Mouse (Mus musculus) stomach, postnatal 0 days (tissue): ENCODE results near the gene Coa7. TPM values are rescaled to one million over a fixed set of nuclear protein-coding genes. Genes with fewer than 3 reads are reported as not detected.

ENCODE experiments used
- ATAC-seq: fragments of 200-750 bp; cut with Nextera tagmentation; 2 replicates; pipeline ENCODE4 v1.8.0; 2017; ENCODE audit not compliant: low FRiP score, low TSS enrichment
- DNase-seq: peaks from one replicate; pipeline ENCODE4 v3.0.0-alpha.2; 2016; ENCODE audit warnings: low spot score
- H3K27ac ChIP-seq: fragments of 300-500 bp; sonication (generic); replicated peaks from 2 replicates; pipeline ENCODE4 v1.5.1; 2014; ENCODE audit warnings: mild to moderate bottlenecking, control low read depth
- H3K27me3 ChIP-seq: fragments of 300-500 bp; sonication (generic); 2 replicates; pipeline ENCODE4 v1.6.1; 2014; ENCODE audit warnings: low read length; ENCODE audit not compliant: control insufficient read depth, insufficient read depth
- H3K36me3 ChIP-seq: fragments of 300-500 bp; sonication (generic); 2 replicates; pipeline ENCODE4 v1.6.1; 2014; ENCODE audit warnings: low read length, mixed read lengths; ENCODE audit not compliant: control insufficient read depth, insufficient read depth
- H3K4me1 ChIP-seq: fragments of 300-500 bp; sonication (generic); replicated peaks from 2 replicates; pipeline ENCODE4 v1.6.1; 2014; ENCODE audit warnings: antibody characterized with exemption; ENCODE audit not compliant: control insufficient read depth, insufficient read depth
- H3K4me2 ChIP-seq: fragments of 300-500 bp; sonication (generic); replicated peaks from 2 replicates; pipeline ENCODE4 v1.6.1; 2014; ENCODE audit warnings: low read depth, mild to moderate bottlenecking, control low read depth, moderate library complexity
- H3K4me3 ChIP-seq: fragments of 300-500 bp; sonication (generic); 2 replicates; pipeline ENCODE4 v1.5.1; 2014; ENCODE audit warnings: low read depth, low read length, control low read depth
- H3K9ac ChIP-seq: fragments of 300-500 bp; sonication (generic); 2 replicates; pipeline ENCODE4 v1.6.1; 2014; ENCODE audit warnings: mild to moderate bottlenecking, low read length, control low read depth, mixed read lengths
- H3K9me3 ChIP-seq: fragments of 300-500 bp; sonication (generic); 2 replicates; pipeline ENCODE4 v1.6.1; 2016; ENCODE audit warnings: low read length; ENCODE audit not compliant: control insufficient read depth
- CTCF ChIP-seq: IDR thresholded peaks from 2 replicates; pipeline ENCODE4 v1.5.1; 2016; ENCODE audit warnings: antibody characterized with exemption, low read depth, mild to moderate bottlenecking, moderate library complexity
- EP300 ChIP-seq: optimal IDR thresholded peaks from 2 replicates; pipeline ENCODE3; 2016; ENCODE audit warnings: antibody characterized with exemption
- WGBS: fragments of 180-500 bp; shearing (Covaris S2); extraction: QIAGEN DNeasy Blood & Tissue Kit; methylation state at CpG from one replicate; pipeline ENCODE4 v1.1.7; 2014; 5-methylcytosine and 5-hydroxymethylcytosine counted together
- polyA plus RNA-seq: library from polyadenylated mRNA; unstranded; fragments of >200 nt; fragmentation: Nextera tagmentation; extraction: Ambion mirVana; gene quantifications from 2 replicates; pipeline ENCODE4 v1.2.1, GENCODE M21; 2015

Coa7 gene
- polyA plus RNA-seq, 1 experiment from 2014 or later = 59.3 TPM

GRCm38 (mm10) chr4:108380146-108380545 lies 52.2 kb downstream of the Coa7 start:
- no peak overlapping the region for H3K4me2 ChIP-seq
- H3K27me3 ChIP-seq = no peaks in the 10 kb centered on the region
- ATAC-seq (no peak), DNase-seq (no peak)
- no peaks in the 10 kb centered on the region; the same call in 1 of the 2 replicates for H3K4me1 ChIP-seq
- H3K9ac ChIP-seq = no peak overlapping the region
- TF ChIP-seq CTCF (no peak), EP300 (no peak)
- no peaks in the 10 kb centered on the region for H3K36me3 ChIP-seq
- WGBS = 17% methylated on average over 1 of the region's 1 CpGs
- H3K4me3 ChIP-seq = no peak overlapping the region
- no peaks in the 10 kb centered on the region for H3K9me3 ChIP-seq
- no peak overlapping the region for H3K27ac ChIP-seq

- TF ChIP-seq EP300 = no peak
- peak; percentile 36; the same call in 1 of the 2 replicates for TF ChIP-seq CTCF
- peak within 1 kb of the TSS; percentile 70 for H3K4me2 ChIP-seq
- H3K36me3 ChIP-seq = no peaks in the 10 kb centered on the region
- H3K27me3 ChIP-seq = no peaks in the 10 kb centered on the region
- peak within 1 kb of the TSS; percentile 53 for H3K9ac ChIP-seq
- H3K27ac ChIP-seq = no peak within 1 kb of the TSS
- peak; percentile 33 for DNase-seq
- H3K4me3 ChIP-seq = peak within 1 kb of the TSS; percentile 37
- H3K4me1 ChIP-seq = no peaks in the 10 kb centered on the region; the same call in 1 of the 2 replicates
- H3K9me3 ChIP-seq = no peaks in the 10 kb centered on the region
- 5% methylated on average over 53 of the region's 55 CpGs for WGBS
- no peak for ATAC-seq
Observed at GRCm38 (mm10) chr4:108383183-108383714, 55.3 kb downstream of the Coa7 start, which contains the start of gene Shisal2a. Shisal2a (minus strand) TSS chr4:108383349.

GRCm38 (mm10) chr4:108386087-108386486 lies 58.1 kb downstream of the Coa7 start:
- no peak for TF ChIP-seq EP300
- TF ChIP-seq CTCF = no peak
- no peak for ATAC-seq

GRCm38 (mm10) chr4:108387106-108387505 lies 59.2 kb downstream of the Coa7 start:
- Histone ChIP-seq H3K4me1 (no peaks in the 10 kb centered on the region; the same call in 1 of the 2 replicates), H3K9me3 (no peaks in the 10 kb centered on the region), H3K9ac (no peak overlapping the region), H3K27me3 (no peaks in the 10 kb centered on the region), H3K4me3 (no peak overlapping the region), H3K36me3 (no peaks in the 10 kb centered on the region), H3K27ac (peak overlapping the region; percentile 74; the same call in 1 of the 2 replicates), H3K4me2 (peak overlapping the region; percentile 58)
- ATAC-seq (peak; percentile 58), DNase-seq (peak; percentile 71)
- TF ChIP-seq CTCF = no peak
- TF ChIP-seq EP300 = no peak
- 31% methylated on average over 4 of the region's 4 CpGs for WGBS

More at GRCm38 (mm10) chr4:108386087-108386486, 58.1 kb downstream of the Coa7 start:
- WGBS = 36% methylated on average over 1 of the region's 1 CpGs
- Histone ChIP-seq H3K4me3 (no peak overlapping the region), H3K27ac (no peak overlapping the region), H3K9me3 (no peaks in the 10 kb centered on the region), H3K36me3 (no peaks in the 10 kb centered on the region), H3K4me2 (no peak overlapping the region), H3K4me1 (no peaks in the 10 kb centered on the region; the same call in 1 of the 2 replicates), H3K9ac (no peak overlapping the region), H3K27me3 (no peaks in the 10 kb centered on the region)
- DNase-seq = no peak

GRCm38 (mm10) chr4:108387681-108388253 lies 59.8 kb downstream of the Coa7 start:
- Histone ChIP-seq H3K9ac (peak overlapping the region; percentile 65), H3K9me3 (no peaks in the 10 kb centered on the region), H3K27ac (peak overlapping the region; percentile 74), H3K4me1 (no peaks in the 10 kb centered on the region; the same call in 1 of the 2 replicates), H3K4me2 (peak overlapping the region; percentile 58), H3K36me3 (no peaks in the 10 kb centered on the region), H3K4me3 (peak overlapping the region; percentile 36), H3K27me3 (no peaks in the 10 kb centered on the region)
- peak; percentile 48 for ATAC-seq
- WGBS = under 1% methylated on average over 18 of the region's 18 CpGs
- peak; percentile 83 for DNase-seq
- TF ChIP-seq CTCF = peak; percentile 56
- TF ChIP-seq EP300 = no peak

GRCm38 (mm10) chr4:108388741-108389140 lies 60.8 kb downstream of the Coa7 start:
- 84% methylated on average over 3 of the region's 3 CpGs for WGBS
- no peak overlapping the region for H3K4me3 ChIP-seq
- no peaks in the 10 kb centered on the region for H3K9me3 ChIP-seq
- no peak overlapping the region for H3K27ac ChIP-seq
- no peak overlapping the region for H3K9ac ChIP-seq
- no peak for TF ChIP-seq EP300
- TF ChIP-seq CTCF = no peak
- ATAC-seq = no peak
- DNase-seq = no peak
- H3K36me3 ChIP-seq = no peaks in the 10 kb centered on the region
- no peak overlapping the region for H3K4me2 ChIP-seq
- H3K27me3 ChIP-seq = no peaks in the 10 kb centered on the region
- H3K4me1 ChIP-seq = no peaks in the 10 kb centered on the region
